9 mouse cellular contexts compared by ENCODE assay signal in genomic region chr16:23403008-23403755, GRCm38 (mm10). TPM values are rescaled to one million over a fixed set of nuclear protein-coding genes. Genes with fewer than 3 reads are reported as not detected.
DNase-seq lines count a peak whose midpoint lies in the region; ATAC-seq and TF ChIP-seq lines count a peak whose summit lies in the region.
"Had no signal": no experiment of that assay in that cellular context is flagged by ENCODE, and none has a peak within 500 bp of the region (broad histone marks: within the 10 kb centered on the region; RNA-seq: fewer than 3 reads in every experiment).

No protein-coding gene starts in this region.

- no peak overlapping the region for H3K27ac ChIP-seq in embryonic facial prominence, embryonic 14.5 days (replicated peaks; ENCODE audit: low read depth, low read length)
- no peak overlapping the region for H3K27ac ChIP-seq in heart, embryonic 16.5 days (ENCODE audit: low read length)
- no peak overlapping the region for H3K27ac ChIP-seq in lung, embryonic 14.5 days (ENCODE audit: low read depth)
- H3K27ac ChIP-seq: heart, embryonic 15.5 days had no signal

- H3K27me3 ChIP-seq in embryonic facial prominence, embryonic 14.5 days (replicated peaks; ENCODE audit: control insufficient read depth, insufficient read depth, low read length): no peaks in the 10 kb centered on the region
- no peaks in the 10 kb centered on the region for H3K27me3 ChIP-seq in heart, embryonic 16.5 days (ENCODE audit: control insufficient read depth, insufficient read depth, low read length)
- H3K27me3 ChIP-seq in lung, embryonic 14.5 days (ENCODE audit: insufficient read depth, low read length): no peaks in the 10 kb centered on the region
- H3K27me3 ChIP-seq: heart, embryonic 15.5 days had no signal

- peak; percentile 90 for TF ChIP-seq CTCF in lung, embryonic 14.5 days (IDR thresholded peaks at IDR 0.05; ENCODE audit: low read depth)

- H3K9me3 ChIP-seq in embryonic facial prominence, embryonic 14.5 days (ENCODE audit: control insufficient read depth, low read length): no peaks in the 10 kb centered on the region
- H3K9me3 ChIP-seq in heart, embryonic 16.5 days (replicated peaks; ENCODE audit: control insufficient read depth, low read length): no peaks in the 10 kb centered on the region
- H3K9me3 ChIP-seq in lung, embryonic 14.5 days (ENCODE audit: low read depth, low read length): no peaks in the 10 kb centered on the region
- H3K9me3 ChIP-seq: heart, embryonic 15.5 days had no signal

- DNase-seq in adrenal gland, postnatal 36 days: peak; percentile 81 to 85
- DNase-seq in embryonic facial prominence, embryonic 14.5 days (ENCODE audit: low spot score): peak; percentile 90
- DNase-seq in layer of hippocampus, adult 11-12 months (ENCODE audit: low spot score): peak; percentile 84
- peak; percentile 95 for DNase-seq in lung, embryonic 14.5 days
- DNase-seq in retina, embryonic 14.5 days (ENCODE audit: low spot score): peak; percentile 90
- peak; percentile 52 to 67 for DNase-seq in urinary bladder, adult 18-20 months (ENCODE audit: low spot score in 2 of 2)

- H3K4me3 ChIP-seq in embryonic facial prominence, embryonic 14.5 days (ENCODE audit: low read depth, low read length): no peak overlapping the region
- no peak overlapping the region for H3K4me3 ChIP-seq in heart, embryonic 16.5 days (ENCODE audit: low read length)
- no peak overlapping the region for H3K4me3 ChIP-seq in lung, embryonic 14.5 days (ENCODE audit: low read depth, low read length)
- H3K4me3 ChIP-seq: heart, embryonic 15.5 days had no signal

- no peak overlapping the region for H3K9ac ChIP-seq in embryonic facial prominence, embryonic 14.5 days (ENCODE audit: low read depth, low read length)
- no peak overlapping the region for H3K9ac ChIP-seq in heart, embryonic 16.5 days (ENCODE audit: low read length)
- no peak overlapping the region for H3K9ac ChIP-seq in lung, embryonic 14.5 days
- H3K9ac ChIP-seq: heart, embryonic 15.5 days had no signal

- peak; percentile 77 for ATAC-seq in CD4-positive, CD25-positive, alpha-beta regulatory T cell, adult 4 months
- ATAC-seq in embryonic facial prominence, embryonic 14.5 days (ENCODE audit: low read depth): peak; percentile 82
- 0 out of 2 replicates have a peak, but pooled peaks have one; percentile 23 for ATAC-seq in heart, embryonic 16.5 days (replicated peaks; ENCODE audit: extremely low read depth, insufficient read depth, low FRiP score)
- ATAC-seq in lung, embryonic 14.5 days (ENCODE audit: insufficient read depth): peak; percentile 68

- peaks cover 8% of the 10 kb centered on the region; the same call in 1 of the 2 replicates for H3K4me1 ChIP-seq in embryonic facial prominence, embryonic 14.5 days (ENCODE audit: control insufficient read depth, insufficient read depth, low read length)
- peaks cover 3% of the 10 kb centered on the region for H3K4me1 ChIP-seq in heart, embryonic 16.5 days (ENCODE audit: control insufficient read depth, insufficient read depth, low read length)
- H3K4me1 ChIP-seq in lung, embryonic 14.5 days (ENCODE audit: insufficient read depth): no peaks in the 10 kb centered on the region; the same call in 1 of the 2 replicates

- 31% methylated on average over 8 of the region's 8 CpGs for WGBS in embryonic facial prominence, embryonic 14.5 days
- WGBS in heart, embryonic 16.5 days: 23% methylated on average over 8 of the region's 8 CpGs
- WGBS in lung, embryonic 14.5 days: 29% methylated on average over 8 of the region's 8 CpGs

- no peak overlapping the region for H3K4me2 ChIP-seq in embryonic facial prominence, embryonic 14.5 days (ENCODE audit: low read depth, low read length)
- no peak overlapping the region for H3K4me2 ChIP-seq in heart, embryonic 16.5 days (ENCODE audit: low read depth, low read length)
- H3K4me2 ChIP-seq in lung, embryonic 14.5 days: no peak overlapping the region
- H3K4me2 ChIP-seq: heart, embryonic 15.5 days had no signal

- no peaks in the 10 kb centered on the region for H3K36me3 ChIP-seq in embryonic facial prominence, embryonic 14.5 days (ENCODE audit: control insufficient read depth, insufficient read depth, low read length)
- no peaks in the 10 kb centered on the region for H3K36me3 ChIP-seq in heart, embryonic 16.5 days (ENCODE audit: control insufficient read depth, insufficient read depth)
- no peaks in the 10 kb centered on the region for H3K36me3 ChIP-seq in lung, embryonic 14.5 days (ENCODE audit: insufficient read depth)
- H3K36me3 ChIP-seq: heart, embryonic 15.5 days had no signal

RNA-seq across cellular contexts. Expression of gene Rtp1, which starts 25.8 kb away (rescaled TPM):
- not detected for polyA plus RNA-seq in CD4-positive, CD25-positive, alpha-beta regulatory T cell, adult 4 months (2017; shearing (Covaris generic))
- not detected for total RNA-seq in adrenal gland, postnatal 36 days (2021)
- 2.0 and 2.4 TPM in 2 replicates for polyA plus RNA-seq in embryonic facial prominence, embryonic 14.5 days (2014; fragmentation: Nextera tagmentation; extraction: Ambion mirVana)
- polyA plus RNA-seq in heart, embryonic 16.5 days (2015; fragmentation: Nextera tagmentation; extraction: Ambion mirVana): not detected in 2 replicates
- not detected in 2 replicates for polyA plus RNA-seq in lung, embryonic 14.5 days (2014; fragmentation: Nextera tagmentation; extraction: Ambion mirVana)
- polyA plus RNA-seq: heart, embryonic 15.5 days had no signal

Comparison
In these comparisons a context has a peak if more than half of its experiments do, and no peak if none do; other contexts are left out.
1. ATAC-seq: peak in every context shown above with its lines; median percentile 82 in embryonic facial prominence, embryonic 14.5 days; 77 in CD4-positive, CD25-positive, alpha-beta regulatory T cell, adult 4 months; 68 in lung, embryonic 14.5 days; 23 in heart, embryonic 16.5 days.